10 mouse cellular contexts compared by ENCODE assay signal in the genomic region with DNA sequence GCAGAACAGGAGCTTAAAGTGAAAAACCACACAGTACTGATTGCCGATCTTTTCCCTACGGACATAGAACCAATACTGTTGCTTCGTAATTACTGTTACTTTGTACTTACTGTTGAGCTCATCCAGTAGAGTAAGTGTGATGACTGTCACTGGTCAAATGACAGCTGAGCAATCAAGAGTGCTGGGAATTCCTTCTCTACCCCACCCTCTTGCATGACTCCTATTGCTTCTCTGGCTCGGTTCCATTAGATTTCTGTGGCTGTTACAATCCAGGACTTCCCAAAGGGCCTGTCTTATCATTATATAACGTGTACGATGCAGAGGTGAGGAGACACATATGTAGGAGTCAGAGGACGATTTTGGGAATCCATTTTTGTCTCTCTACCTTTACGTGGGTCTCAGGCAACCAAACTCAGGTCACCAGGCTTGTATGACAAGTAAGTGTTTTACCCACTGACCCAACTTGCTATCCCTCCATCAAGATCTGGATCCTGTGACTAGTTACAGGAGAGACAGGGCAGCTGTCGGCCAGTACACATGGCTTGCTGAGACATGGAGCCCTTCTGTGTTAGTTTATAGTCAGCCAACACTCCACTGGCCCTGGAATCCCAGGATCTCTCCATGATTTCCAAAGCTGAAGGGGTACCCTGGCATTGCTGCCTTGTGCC.
"Had no signal": no experiment of that assay in that cellular context is flagged by ENCODE, and none has a peak within 500 bp of the region (broad histone marks: within the 10 kb centered on the region; RNA-seq: fewer than 3 reads in every experiment).

No protein-coding gene starts in this region.

- H3K9ac ChIP-seq: kidney, embryonic 15.5 days; limb, embryonic 13.5 days; liver, embryonic 15.5 days; lung, embryonic 15.5 days; midbrain, embryonic 13.5 days; neural tube, embryonic 12.5 days had no signal

- H3K4me1 ChIP-seq: kidney, embryonic 15.5 days; liver, embryonic 15.5 days; lung, embryonic 15.5 days; midbrain, embryonic 13.5 days; neural tube, embryonic 12.5 days had no signal

- ATAC-seq: midbrain, embryonic 13.5 days had no signal

- H3K4me2 ChIP-seq: kidney, embryonic 15.5 days; limb, embryonic 13.5 days; liver, embryonic 11.5 days; liver, embryonic 15.5 days; lung, embryonic 15.5 days; midbrain, embryonic 13.5 days; neural tube, embryonic 12.5 days had no signal

- H3K9me3 ChIP-seq: kidney, embryonic 15.5 days; limb, embryonic 13.5 days; liver, embryonic 15.5 days; lung, embryonic 15.5 days; midbrain, embryonic 13.5 days; neural tube, embryonic 12.5 days had no signal

- H3K4me3 ChIP-seq: kidney, embryonic 15.5 days; left cerebral cortex, adult 2 months; limb, embryonic 13.5 days; liver, embryonic 15.5 days; lung, embryonic 15.5 days; midbrain, embryonic 13.5 days; neural tube, embryonic 12.5 days had no signal

- H3K27me3 ChIP-seq: kidney, embryonic 15.5 days; limb, embryonic 13.5 days; liver, embryonic 15.5 days; lung, embryonic 15.5 days; midbrain, embryonic 13.5 days; neural tube, embryonic 12.5 days had no signal

- H3K27ac ChIP-seq: kidney, embryonic 15.5 days; left cerebral cortex, adult 2 months; limb, embryonic 13.5 days; liver, embryonic 15.5 days; lung, embryonic 15.5 days; midbrain, embryonic 13.5 days; neural tube, embryonic 12.5 days had no signal

- DNase-seq: thymus, adult 18-20 months; thymus, postnatal 14 days had no signal

- H3K36me3 ChIP-seq: kidney, embryonic 15.5 days; limb, embryonic 13.5 days; liver, embryonic 15.5 days; lung, embryonic 15.5 days; midbrain, embryonic 13.5 days; neural tube, embryonic 12.5 days had no signal
